Mouse (Mus musculus): ENCODE measurements around the gene Rab4a. TPM values are rescaled to one million over a fixed set of nuclear protein-coding genes. Genes with fewer than 3 reads are reported as not detected.

The Rab4a gene
- polyA plus RNA-seq, 1 experiment from 2014 or later = 83.8 TPM

- Histone ChIP-seq H3K36me3 (ENCODE audit: control insufficient read depth, insufficient read depth) (peaks cover 36% of the 10 kb centered on the region), H3K9me3 (ENCODE audit: control insufficient read depth, low read length) (no peaks in the 10 kb centered on the region), H3K27ac (ENCODE audit: low read length) (no peak overlapping the region), H3K4me3 (replicated peaks; ENCODE audit: low read length) (no peak overlapping the region), H3K9ac (replicated peaks; ENCODE audit: low read depth, low read length) (no peak overlapping the region), H3K27me3 (replicated peaks; ENCODE audit: control insufficient read depth, insufficient read depth, low read length) (no peaks in the 10 kb centered on the region), H3K4me1 (replicated peaks; ENCODE audit: control insufficient read depth, insufficient read depth, low read length) (no peaks in the 10 kb centered on the region), H3K4me2 (ENCODE audit: low read length) (no peak overlapping the region)
- WGBS = 96% methylated on average over 4 of the region's 4 CpGs
- no peak for ATAC-seq
These were observed 27.0 kb downstream of the Rab4a start for GRCm38 (mm10) chr8:123832757-123833156.

- Histone ChIP-seq H3K27ac (ENCODE audit: low read length) (no peak overlapping the region), H3K9me3 (ENCODE audit: control insufficient read depth, low read length) (no peaks in the 10 kb centered on the region), H3K9ac (replicated peaks; ENCODE audit: low read depth, low read length) (no peak overlapping the region), H3K4me3 (replicated peaks; ENCODE audit: low read length) (no peak overlapping the region), H3K4me2 (ENCODE audit: low read length) (no peak overlapping the region), H3K27me3 (replicated peaks; ENCODE audit: control insufficient read depth, insufficient read depth, low read length) (no peaks in the 10 kb centered on the region), H3K36me3 (ENCODE audit: control insufficient read depth, insufficient read depth) (peaks cover 33% of the 10 kb centered on the region), H3K4me1 (replicated peaks; ENCODE audit: control insufficient read depth, insufficient read depth, low read length) (no peaks in the 10 kb centered on the region)
- no peak for ATAC-seq
- 60% methylated on average over 9 of the region's 9 CpGs for WGBS
These were observed 29.7 kb downstream of the Rab4a start for GRCm38 (mm10) chr8:123835451-123835850.

- no peak overlapping the region for H3K27ac ChIP-seq (ENCODE audit: low read length)
- H3K9ac ChIP-seq (replicated peaks; ENCODE audit: low read depth, low read length) = no peak overlapping the region
- WGBS = 76% methylated on average over 6 of the region's 6 CpGs
- no peak overlapping the region for H3K4me2 ChIP-seq (ENCODE audit: low read length)
- H3K4me1 ChIP-seq (replicated peaks; ENCODE audit: control insufficient read depth, insufficient read depth, low read length) = no peaks in the 10 kb centered on the region
- no peaks in the 10 kb centered on the region for H3K9me3 ChIP-seq (ENCODE audit: control insufficient read depth, low read length)
- no peak overlapping the region for H3K4me3 ChIP-seq (replicated peaks; ENCODE audit: low read length)
- H3K27me3 ChIP-seq (replicated peaks; ENCODE audit: control insufficient read depth, insufficient read depth, low read length) = no peaks in the 10 kb centered on the region
- peaks cover 30% of the 10 kb centered on the region for H3K36me3 ChIP-seq (ENCODE audit: control insufficient read depth, insufficient read depth)
- ATAC-seq = no peak
These were observed 30.6 kb downstream of the Rab4a start for GRCm38 (mm10) chr8:123836354-123836753.

- Histone ChIP-seq H3K4me1 (replicated peaks; ENCODE audit: control insufficient read depth, insufficient read depth, low read length) (no peaks in the 10 kb centered on the region), H3K4me3 (replicated peaks; ENCODE audit: low read length) (no peak overlapping the region), H3K36me3 (ENCODE audit: control insufficient read depth, insufficient read depth) (peaks cover 13% of the 10 kb centered on the region), H3K4me2 (ENCODE audit: low read length) (no peak overlapping the region), H3K27me3 (replicated peaks; ENCODE audit: control insufficient read depth, insufficient read depth, low read length) (no peaks in the 10 kb centered on the region), H3K27ac (ENCODE audit: low read length) (no peak overlapping the region), H3K9me3 (ENCODE audit: control insufficient read depth, low read length) (no peaks in the 10 kb centered on the region), H3K9ac (replicated peaks; ENCODE audit: low read depth, low read length) (no peak overlapping the region)
- no peak for ATAC-seq
- WGBS = 78% methylated on average over 9 of the region's 9 CpGs
These were observed 32.7 kb downstream of the Rab4a start for GRCm38 (mm10) chr8:123838496-123838895.

- Histone ChIP-seq H3K27ac (ENCODE audit: low read length) (no peak overlapping the region), H3K4me1 (replicated peaks; ENCODE audit: control insufficient read depth, insufficient read depth, low read length) (no peaks in the 10 kb centered on the region), H3K36me3 (ENCODE audit: control insufficient read depth, insufficient read depth) (peaks cover 5% of the 10 kb centered on the region), H3K4me2 (ENCODE audit: low read length) (no peak overlapping the region), H3K4me3 (replicated peaks; ENCODE audit: low read length) (no peak overlapping the region), H3K9me3 (ENCODE audit: control insufficient read depth, low read length) (no peaks in the 10 kb centered on the region), H3K27me3 (replicated peaks; ENCODE audit: control insufficient read depth, insufficient read depth, low read length) (no peaks in the 10 kb centered on the region), H3K9ac (replicated peaks; ENCODE audit: low read depth, low read length) (no peak overlapping the region)
- 89% methylated on average over 15 of the region's 15 CpGs for WGBS
- ATAC-seq = no peak
These were observed 35.0 kb downstream of the Rab4a start for GRCm38 (mm10) chr8:123840578-123841345.

GRCm38 (mm10) chr8:123842086-123842485 is 36.3 kb downstream of the Rab4a start:
- Histone ChIP-seq H3K9me3 (ENCODE audit: control insufficient read depth, low read length) (no peaks in the 10 kb centered on the region), H3K4me1 (replicated peaks; ENCODE audit: control insufficient read depth, insufficient read depth, low read length) (no peaks in the 10 kb centered on the region), H3K27me3 (replicated peaks; ENCODE audit: control insufficient read depth, insufficient read depth, low read length) (no peaks in the 10 kb centered on the region), H3K27ac (ENCODE audit: low read length) (no peak overlapping the region), H3K36me3 (ENCODE audit: control insufficient read depth, insufficient read depth) (peaks cover 5% of the 10 kb centered on the region), H3K4me2 (ENCODE audit: low read length) (no peak overlapping the region), H3K4me3 (replicated peaks; ENCODE audit: low read length) (no peak overlapping the region), H3K9ac (replicated peaks; ENCODE audit: low read depth, low read length) (no peak overlapping the region)
- ATAC-seq = no peak
- 85% methylated on average over 12 of the region's 12 CpGs for WGBS

GRCm38 (mm10) chr8:123844341-123844740 is 38.6 kb downstream of the Rab4a start:
- peak overlapping the region; percentile 1 for H3K27ac ChIP-seq (ENCODE audit: low read length)
- 70% methylated on average over 7 of the region's 7 CpGs for WGBS
- no peak for ATAC-seq
- H3K27me3 ChIP-seq (replicated peaks; ENCODE audit: control insufficient read depth, insufficient read depth, low read length) = no peaks in the 10 kb centered on the region
- H3K9me3 ChIP-seq (ENCODE audit: control insufficient read depth, low read length) = no peaks in the 10 kb centered on the region
- H3K4me3 ChIP-seq (replicated peaks; ENCODE audit: low read length) = no peak overlapping the region
- H3K9ac ChIP-seq (replicated peaks; ENCODE audit: low read depth, low read length) = no peak overlapping the region
- no peaks in the 10 kb centered on the region for H3K36me3 ChIP-seq (ENCODE audit: control insufficient read depth, insufficient read depth)
- H3K4me1 ChIP-seq (replicated peaks; ENCODE audit: control insufficient read depth, insufficient read depth, low read length) = no peaks in the 10 kb centered on the region
- no peak overlapping the region for H3K4me2 ChIP-seq (ENCODE audit: low read length)

- no peaks in the 10 kb centered on the region for H3K27me3 ChIP-seq (replicated peaks; ENCODE audit: control insufficient read depth, insufficient read depth, low read length)
- no peaks in the 10 kb centered on the region for H3K4me1 ChIP-seq (replicated peaks; ENCODE audit: control insufficient read depth, insufficient read depth, low read length)
- H3K4me3 ChIP-seq (replicated peaks; ENCODE audit: low read length) = no peak overlapping the region
- no peak for ATAC-seq
- no peak overlapping the region for H3K9ac ChIP-seq (replicated peaks; ENCODE audit: low read depth, low read length)
- peak overlapping the region; percentile 1; the same call in 1 of the 2 replicates for H3K27ac ChIP-seq (ENCODE audit: low read length)
- no peak overlapping the region for H3K4me2 ChIP-seq (ENCODE audit: low read length)
- WGBS = 92% methylated on average over 13 of the region's 13 CpGs
- no peaks in the 10 kb centered on the region for H3K9me3 ChIP-seq (ENCODE audit: control insufficient read depth, low read length)
- no peaks in the 10 kb centered on the region for H3K36me3 ChIP-seq (ENCODE audit: control insufficient read depth, insufficient read depth)
These were observed 39.3 kb downstream of the Rab4a start for GRCm38 (mm10) chr8:123845114-123845513.

GRCm38 (mm10) chr8:123845991-123846390 is 40.2 kb downstream of the Rab4a start:
- H3K4me3 ChIP-seq (replicated peaks; ENCODE audit: low read length) = no peak overlapping the region
- H3K27ac ChIP-seq (ENCODE audit: low read length) = no peak overlapping the region
- 92% methylated on average over 10 of the region's 10 CpGs for WGBS
- H3K27me3 ChIP-seq (replicated peaks; ENCODE audit: control insufficient read depth, insufficient read depth, low read length) = no peaks in the 10 kb centered on the region
- no peaks in the 10 kb centered on the region for H3K36me3 ChIP-seq (ENCODE audit: control insufficient read depth, insufficient read depth)
- H3K9me3 ChIP-seq (ENCODE audit: control insufficient read depth, low read length) = no peaks in the 10 kb centered on the region
- no peak for ATAC-seq
- H3K4me1 ChIP-seq (replicated peaks; ENCODE audit: control insufficient read depth, insufficient read depth, low read length) = no peaks in the 10 kb centered on the region
- no peak overlapping the region for H3K9ac ChIP-seq (replicated peaks; ENCODE audit: low read depth, low read length)
- H3K4me2 ChIP-seq (ENCODE audit: low read length) = no peak overlapping the region

GRCm38 (mm10) chr8:123846509-123846908 is 40.7 kb downstream of the Rab4a start:
- no peak for ATAC-seq
- WGBS = 91% methylated on average over 12 of the region's 12 CpGs
- Histone ChIP-seq H3K36me3 (ENCODE audit: control insufficient read depth, insufficient read depth) (no peaks in the 10 kb centered on the region), H3K4me1 (replicated peaks; ENCODE audit: control insufficient read depth, insufficient read depth, low read length) (no peaks in the 10 kb centered on the region), H3K4me3 (replicated peaks; ENCODE audit: low read length) (no peak overlapping the region), H3K9me3 (ENCODE audit: control insufficient read depth, low read length) (no peaks in the 10 kb centered on the region), H3K27me3 (replicated peaks; ENCODE audit: control insufficient read depth, insufficient read depth, low read length) (no peaks in the 10 kb centered on the region), H3K9ac (replicated peaks; ENCODE audit: low read depth, low read length) (no peak overlapping the region), H3K27ac (ENCODE audit: low read length) (no peak overlapping the region), H3K4me2 (ENCODE audit: low read length) (no peak overlapping the region)
